Mouse (Mus musculus) cerebellum, postnatal 14 days (tissue): Measurements from ENCODE around the gene Sit1.
A peak's percentile ranks its signal among the peaks of the same experiment; 100 is the strongest.

Experiments
- DNase-seq, 2 experiments: peaks; one replicate each; pipeline ENCODE4 v3.0.0; 2021; ENCODE audit warnings: mixed read lengths in 2 of 2

Sit1 gene

GRCm38 (mm10) chr4:43483535-43484091, at the start of gene Sit1:
TSS of gene Sit1 (minus strand) at chr4:43483734.
- DNase-seq, result no peak

DNA sequence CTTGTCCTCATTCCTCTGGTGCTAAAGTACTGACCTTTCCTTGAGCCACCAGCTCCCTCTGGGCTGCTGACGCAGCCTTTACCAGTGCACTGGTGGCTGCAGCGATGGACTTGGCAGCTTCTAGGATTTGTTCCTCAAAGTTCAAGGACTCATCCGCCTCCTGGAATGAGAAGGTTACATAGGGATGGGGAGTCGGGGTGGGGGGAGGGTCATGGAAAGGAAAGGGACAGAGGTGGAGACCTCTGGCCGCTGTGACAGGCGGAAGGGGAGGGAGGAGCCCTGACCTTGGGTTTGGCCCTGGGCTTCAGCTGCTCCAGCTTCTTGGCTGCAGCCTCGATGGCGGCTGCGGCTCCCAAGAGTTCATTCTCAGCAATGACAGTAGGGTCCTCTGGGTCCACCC, 49.7 kb upstream of the Sit1 start:
- DNase-seq, result no peak

DNA sequence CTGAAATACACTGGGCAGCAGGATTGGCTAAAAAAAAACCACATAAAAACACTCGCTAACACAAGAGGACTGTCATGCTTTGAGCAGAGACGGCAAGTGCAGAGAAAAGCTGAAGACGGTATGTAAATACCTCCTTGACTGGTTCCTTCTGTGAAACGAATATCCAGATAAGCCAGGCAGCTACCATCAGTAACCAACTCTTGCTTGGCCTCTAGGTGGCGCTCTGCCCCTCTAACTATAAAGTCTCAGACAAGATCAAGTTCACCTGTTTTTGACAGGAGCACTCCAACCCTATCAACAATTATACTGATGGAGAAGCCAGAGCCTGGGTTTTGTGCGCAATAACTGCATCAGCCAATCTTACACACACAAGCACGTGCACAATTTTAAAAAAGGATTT, 47.0 kb upstream of the Sit1 start:
- peak; percentile 78 to 87 for DNase-seq

- no peak for DNase-seq
Observed at GRCm38 (mm10) chr4:43530081-43530501, 46.6 kb upstream of the Sit1 start.

- peak in 1 of 2 experiments; percentile 49 for DNase-seq
Observed at GRCm38 (mm10) chr4:43528487-43528886, 45.0 kb upstream of the Sit1 start.

GRCm38 (mm10) chr4:43527880-43528279, 44.3 kb upstream of the Sit1 start:
- peak in 1 of 2 experiments; percentile 39 for DNase-seq

GRCm38 (mm10) chr4:43519956-43520355, 36.4 kb upstream of the Sit1 start:
- peak; percentile 97 for DNase-seq

DNA sequence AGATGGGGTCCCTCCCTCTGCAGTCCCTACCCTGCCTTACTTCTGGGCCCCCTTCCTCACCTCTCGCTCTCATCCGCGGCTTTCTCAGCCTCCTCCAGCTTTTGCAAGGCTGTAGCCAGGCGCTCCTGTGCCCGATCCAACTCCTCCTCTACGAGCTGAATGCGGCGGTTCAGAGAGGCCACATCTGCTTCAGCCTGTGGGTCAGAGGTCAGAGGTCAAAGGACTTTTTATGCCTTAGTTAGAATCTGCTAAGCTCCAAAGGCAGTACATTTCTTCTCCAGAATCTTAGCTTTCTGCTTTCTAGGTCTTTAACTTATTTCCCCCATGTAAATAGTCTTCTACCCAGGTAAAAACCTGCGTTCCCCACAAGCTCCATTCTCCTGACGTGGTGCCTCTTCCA, 36.0 kb upstream of the Sit1 start:
- DNase-seq, result no peak

DNA sequence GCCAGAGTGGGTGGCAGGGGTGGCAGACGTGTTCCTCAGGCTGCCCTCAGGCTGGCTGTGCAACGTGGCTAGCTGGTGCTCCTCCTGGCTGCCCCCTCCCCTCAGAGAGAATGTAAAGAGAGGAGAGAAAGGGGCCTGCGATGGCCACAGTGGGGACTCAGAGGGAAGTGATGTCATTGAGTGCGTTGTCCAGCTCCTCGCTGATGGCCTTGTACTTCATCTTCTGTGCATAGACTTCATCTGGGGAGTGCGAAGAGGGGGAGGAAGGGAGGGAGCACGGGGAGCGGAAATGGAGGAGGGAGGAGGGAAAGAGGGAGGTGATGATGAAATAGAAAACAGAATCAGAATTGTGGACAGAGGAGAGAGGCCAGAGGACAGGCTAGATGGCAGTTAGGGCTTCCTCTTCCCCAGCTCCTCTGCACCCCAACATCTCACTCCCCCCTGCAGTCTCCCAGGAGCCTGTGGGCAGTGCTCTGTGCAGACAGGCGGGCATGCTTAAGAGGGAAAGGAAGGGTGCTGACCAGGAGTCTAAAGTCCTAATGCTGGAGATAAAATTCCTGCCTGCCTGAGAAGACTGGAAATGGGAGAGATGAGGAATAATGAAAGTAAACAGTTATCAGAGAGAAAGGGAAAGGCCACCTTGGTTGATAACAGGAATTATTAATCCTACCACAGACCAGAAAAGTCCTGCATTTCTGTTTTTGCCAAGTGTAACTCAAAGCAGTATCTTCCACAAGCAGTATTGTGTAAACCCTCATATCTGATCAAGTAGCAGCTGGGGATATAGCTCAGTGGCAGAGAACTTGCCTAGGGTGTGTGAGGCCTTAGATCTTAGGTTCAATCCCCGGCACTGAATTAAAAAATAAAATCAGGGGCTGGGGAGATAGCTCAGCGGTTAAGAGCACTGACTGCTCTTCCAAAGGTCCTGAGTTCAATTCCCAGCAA, 32.5 kb upstream of the Sit1 start:
- DNase-seq, result no peak

DNA sequence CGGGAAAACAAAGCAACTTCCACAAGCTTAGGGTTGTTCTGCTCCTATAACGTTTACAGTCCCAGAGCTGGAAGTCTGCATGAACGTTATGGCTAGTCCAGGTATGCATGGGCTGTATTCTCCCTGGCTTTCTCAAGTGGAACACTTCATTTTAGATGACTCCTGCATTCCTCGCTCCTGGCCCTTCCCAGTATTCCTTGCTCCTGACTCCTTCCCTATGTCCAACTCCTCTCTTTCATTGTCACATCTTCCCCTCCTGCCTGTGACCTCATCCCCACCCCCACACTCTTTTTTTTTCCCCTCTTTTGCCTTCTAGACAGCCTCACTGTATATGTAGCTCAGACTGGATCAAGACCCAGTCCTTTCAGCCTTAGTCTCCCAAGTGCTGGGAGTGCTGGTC, 30.3 kb upstream of the Sit1 start:
- no peak for DNase-seq

DNA sequence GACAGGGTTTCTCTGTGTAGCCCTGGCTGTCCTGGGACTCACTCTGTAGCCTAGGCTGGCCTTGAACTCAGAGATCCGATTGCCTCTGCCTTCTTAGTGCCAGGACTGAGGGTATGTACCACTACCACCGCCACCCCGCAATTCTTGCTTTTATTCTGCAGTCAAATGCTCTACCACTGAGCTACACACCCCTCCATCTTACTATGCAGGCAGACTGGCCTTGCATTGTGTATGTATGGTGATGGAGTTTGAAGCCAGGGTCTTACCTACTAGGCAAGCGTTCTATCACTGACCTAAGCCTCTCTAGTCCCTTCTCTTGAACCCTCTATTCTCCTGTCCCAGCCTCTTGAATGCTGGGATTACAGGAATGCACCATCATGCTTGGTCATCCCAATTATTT, 29.8 kb upstream of the Sit1 start:
- DNase-seq, result no peak

DNA sequence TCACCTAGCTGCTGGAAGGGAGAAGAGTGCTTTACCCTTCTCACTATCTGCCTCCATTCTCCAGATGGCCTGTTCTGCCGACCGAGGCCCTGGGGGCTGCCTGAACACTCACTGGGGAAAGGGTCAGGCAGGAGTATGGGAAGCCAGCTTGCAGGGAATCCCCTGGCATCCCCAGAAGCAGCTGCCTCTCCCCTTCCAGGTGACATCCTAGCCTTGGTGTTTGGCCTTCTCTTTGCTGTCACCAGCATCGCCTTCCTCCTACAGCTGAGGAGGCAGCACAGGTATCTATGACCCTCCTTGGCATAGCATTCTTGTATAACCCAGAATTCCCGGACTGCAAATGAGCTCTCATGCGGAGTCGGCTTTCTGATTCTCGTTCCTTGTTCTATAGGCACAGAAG, 29.1 kb upstream of the Sit1 start:
- DNase-seq, result no peak

DNA sequence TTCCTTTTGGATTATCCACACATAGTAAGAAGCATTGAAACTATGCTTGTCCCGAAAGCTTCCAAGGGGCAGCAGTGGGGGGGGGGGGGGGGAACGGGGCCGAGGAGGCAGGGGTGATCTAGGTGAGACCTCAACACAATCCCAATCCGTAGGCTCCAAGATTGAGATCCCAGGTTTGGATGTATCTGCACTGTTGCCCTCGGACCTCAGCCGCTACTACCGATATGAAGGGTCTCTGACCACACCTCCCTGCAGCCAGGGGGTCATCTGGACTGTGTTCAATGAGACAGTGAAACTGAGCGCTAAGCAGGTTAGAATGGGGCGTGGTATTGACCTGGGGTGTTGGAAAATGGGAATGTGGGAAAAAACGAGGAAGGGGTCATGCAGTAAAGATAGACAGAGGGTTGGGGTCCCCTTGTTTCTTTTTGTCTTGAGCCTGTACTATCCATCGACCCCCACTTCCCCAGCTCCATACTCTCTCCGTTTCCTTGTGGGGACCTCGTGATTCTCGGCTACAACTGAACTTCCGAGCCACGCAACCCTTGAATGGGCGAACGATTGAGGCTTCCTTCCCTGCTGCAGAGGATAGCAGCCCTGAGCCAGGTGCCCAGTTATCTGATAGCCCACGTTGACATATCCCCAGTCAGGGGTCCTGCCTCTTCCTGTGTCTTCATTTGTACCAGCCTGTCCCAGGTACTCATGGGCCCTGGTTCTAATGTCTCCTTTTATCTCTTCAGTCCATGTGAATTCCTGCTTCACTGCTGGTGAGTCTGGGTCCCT, 28.3 kb upstream of the Sit1 start:
- no peak for DNase-seq

DNA sequence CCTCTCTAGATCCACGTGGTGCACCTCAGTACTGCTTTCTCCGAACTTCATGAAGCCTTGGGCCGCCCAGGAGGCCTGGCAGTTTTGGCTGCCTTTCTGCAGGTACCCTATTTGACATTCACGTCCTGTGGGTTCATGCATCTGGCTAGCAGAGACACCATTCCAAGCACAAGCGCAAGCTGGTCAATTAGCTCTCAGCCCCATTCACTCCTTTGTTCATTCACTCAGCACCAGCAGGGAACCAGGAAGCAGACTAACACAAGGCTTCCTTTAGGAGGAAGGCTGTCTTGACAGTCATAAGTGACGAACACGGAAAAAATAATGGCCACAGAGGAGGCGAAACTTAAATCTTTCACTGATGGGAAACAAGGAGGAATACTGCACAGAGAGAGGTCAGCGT, 25.6 kb upstream of the Sit1 start:
- DNase-seq, result no peak

GRCm38 (mm10) chr4:43508666-43508997, 25.1 kb upstream of the Sit1 start:
- no peak for DNase-seq

- peak; percentile 34 to 48 for DNase-seq
Observed at GRCm38 (mm10) chr4:43507938-43508665, 24.6 kb upstream of the Sit1 start.

DNA sequence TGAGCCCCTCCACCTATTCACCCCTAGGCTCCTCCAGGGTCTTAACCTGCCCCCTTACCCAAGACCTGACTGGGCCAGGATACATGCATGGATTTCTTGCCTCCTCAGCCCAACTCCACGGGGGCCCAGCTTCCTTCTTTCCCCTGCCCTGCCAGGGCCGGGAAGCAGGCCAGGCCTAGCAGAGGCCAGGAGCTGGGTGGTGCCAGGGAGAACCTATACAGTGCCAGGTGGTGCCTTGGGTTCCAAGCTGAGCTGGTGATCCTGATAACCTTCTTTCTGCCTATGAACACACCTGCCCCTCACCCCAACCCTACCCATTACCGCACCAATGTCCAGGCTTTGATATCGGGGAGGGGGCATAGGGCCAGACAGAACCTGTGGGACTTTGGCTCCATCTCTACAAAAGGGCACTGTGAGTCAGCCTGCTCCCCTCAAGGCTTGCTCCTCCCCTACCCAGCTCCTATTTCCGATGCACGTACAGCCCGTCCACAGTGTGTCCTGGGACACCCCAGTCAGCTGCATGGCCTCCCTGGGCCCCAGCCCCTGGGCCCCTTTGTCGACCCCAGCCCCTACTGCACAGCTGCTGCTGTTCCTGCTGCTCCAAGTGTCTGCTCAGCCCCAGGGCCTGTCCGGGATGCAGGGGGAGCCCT, 23.1 kb upstream of the Sit1 start, which contains the start of gene Car9:
TSS of gene Car9 (plus strand) at position 431 of the 650 bp plus-strand sequence.
- peak; percentile 89 to 94 for DNase-seq

GRCm38 (mm10) chr4:43506074-43506473, 22.5 kb upstream of the Sit1 start:
- no peak for DNase-seq

DNA sequence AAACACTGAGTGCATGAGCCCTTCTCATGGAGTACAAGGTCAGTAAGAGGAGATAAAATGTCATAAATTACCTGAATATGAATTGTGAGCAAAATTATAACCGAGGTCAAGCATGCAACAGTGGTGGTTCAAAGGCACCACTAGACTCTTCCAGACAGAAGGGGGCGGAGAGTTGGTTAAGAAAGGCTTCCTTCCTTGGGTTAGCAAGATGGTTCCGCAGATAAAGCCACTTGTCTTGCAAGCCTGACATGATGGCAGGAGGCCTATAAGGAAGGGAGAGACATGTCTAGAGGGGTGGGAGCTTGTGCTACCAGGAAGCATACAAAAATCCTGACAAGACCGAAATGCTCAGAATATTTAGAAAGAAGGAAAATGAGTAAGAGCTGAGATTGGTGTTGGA, 20.7 kb upstream of the Sit1 start:
- no peak for DNase-seq

GRCm38 (mm10) chr4:43503506-43503905, 20.0 kb upstream of the Sit1 start:
- DNase-seq, result no peak

GRCm38 (mm10) chr4:43503041-43503440, 19.5 kb upstream of the Sit1 start:
- DNase-seq, result no peak
